Mouse (Mus musculus) E14TG2a.4 (cell line): ENCODE measurements around the gene Mdm1.

Experiments used
- H3K27me3 ChIP-seq: 2 replicates; pipeline ENCODE4 v1.6.1; 2014; ENCODE audit warnings: low read length, control low read depth; ENCODE audit not compliant: insufficient read depth
- H3K36me3 ChIP-seq: 2 replicates; pipeline ENCODE4 v1.6.1; 2014; ENCODE audit warnings: low read length, control low read depth; ENCODE audit not compliant: insufficient read depth
- H3K4me1 ChIP-seq: replicated peaks from 2 replicates; pipeline ENCODE4 v1.6.1; 2014; ENCODE audit warnings: low read depth, low read length, control low read depth
- H3K4me3 ChIP-seq: replicated peaks from 2 replicates; pipeline ENCODE4 v1.5.1; 2014; ENCODE audit warnings: mild to moderate bottlenecking, low read length
- H3K9me3 ChIP-seq: 2 replicates; pipeline ENCODE4 v1.6.1; 2014; ENCODE audit warnings: low read length, control low read depth
- CTCF ChIP-seq: conservative IDR thresholded peaks from 2 replicates; pipeline ENCODE4 v1.5.1; 2014; ENCODE audit warnings: low read length
- NANOG ChIP-seq: IDR thresholded peaks from 2 replicates; pipeline ENCODE4 v1.6.1; 2014; ENCODE audit warnings: borderline replicate concordance, low read length, mixed read lengths
- POU5F1 ChIP-seq: IDR thresholded peaks from 2 replicates; pipeline ENCODE4 v1.6.1; 2014; ENCODE audit warnings: low read length, borderline replicate concordance

Gene Mdm1

GRCm38 (mm10) chr10:118129001-118129682 lies 12.5 kb upstream of the Mdm1 start:
- peaks cover 51% of the 10 kb centered on the region for H3K4me1 ChIP-seq
- H3K4me3 ChIP-seq, result peak overlapping the region; percentile 65
- TF ChIP-seq NANOG, result no peak
- H3K36me3 ChIP-seq, result no peaks in the 10 kb centered on the region
- H3K9me3 ChIP-seq, result no peaks in the 10 kb centered on the region
- peaks cover 31% of the 10 kb centered on the region for H3K27me3 ChIP-seq

GRCm38 (mm10) chr10:118130016-118130415 lies 11.6 kb upstream of the Mdm1 start:
- TF ChIP-seq NANOG, result no peak
- Histone ChIP-seq H3K4me1 (peaks cover 45% of the 10 kb centered on the region), H3K9me3 (no peaks in the 10 kb centered on the region), H3K4me3 (no peak overlapping the region), H3K36me3 (no peaks in the 10 kb centered on the region), H3K27me3 (peaks cover 33% of the 10 kb centered on the region)

GRCm38 (mm10) chr10:118132993-118133392 lies 8.6 kb upstream of the Mdm1 start:
- H3K9me3 ChIP-seq, result no peaks in the 10 kb centered on the region
- no peak overlapping the region for H3K4me3 ChIP-seq
- no peak for TF ChIP-seq POU5F1
- no peak for TF ChIP-seq NANOG
- TF ChIP-seq CTCF, result no peak
- H3K27me3 ChIP-seq, result peaks cover 29% of the 10 kb centered on the region
- H3K4me1 ChIP-seq, result peaks cover 33% of the 10 kb centered on the region
- no peaks in the 10 kb centered on the region for H3K36me3 ChIP-seq

- H3K4me1 ChIP-seq, result peaks cover 23% of the 10 kb centered on the region
- no peak for TF ChIP-seq POU5F1
Observed at GRCm38 (mm10) chr10:118138508-118138907, 3.1 kb upstream of the Mdm1 start.

GRCm38 (mm10) chr10:118139837-118140570 lies 1.6 kb upstream of the Mdm1 start:
- no peak overlapping the region for H3K4me3 ChIP-seq
- TF ChIP-seq NANOG, result no peak
- TF ChIP-seq POU5F1, result no peak
- no peak for TF ChIP-seq CTCF
- peaks cover 26% of the 10 kb centered on the region for H3K27me3 ChIP-seq
- H3K9me3 ChIP-seq, result no peaks in the 10 kb centered on the region
- H3K4me1 ChIP-seq, result peaks cover 23% of the 10 kb centered on the region
- H3K36me3 ChIP-seq, result peaks cover 13% of the 10 kb centered on the region

More at GRCm38 (mm10) chr10:118138508-118138907, 3.1 kb upstream of the Mdm1 start:
- H3K9me3 ChIP-seq, result no peaks in the 10 kb centered on the region
- H3K4me3 ChIP-seq, result no peak overlapping the region
- peaks cover 27% of the 10 kb centered on the region for H3K27me3 ChIP-seq
- peaks cover 4% of the 10 kb centered on the region; the same call in 1 of the 2 replicates for H3K36me3 ChIP-seq

GRCm38 (mm10) chr10:118141884-118142801 lies 532 bp downstream of the Mdm1 start:
- Histone ChIP-seq H3K4me1 (peaks cover 26% of the 10 kb centered on the region), H3K27me3 (peaks cover 21% of the 10 kb centered on the region; the same call in 1 of the 2 replicates), H3K9me3 (no peaks in the 10 kb centered on the region), H3K36me3 (peaks cover 28% of the 10 kb centered on the region), H3K4me3 (peak overlapping the region; percentile 87)
- TF ChIP-seq CTCF (no peak), NANOG (no peak), POU5F1 (no peak)

- H3K4me3 ChIP-seq, result no peak overlapping the region
- TF ChIP-seq CTCF (no peak), POU5F1 (no peak), NANOG (no peak)
- H3K4me1 ChIP-seq, result peaks cover 20% of the 10 kb centered on the region
- H3K27me3 ChIP-seq, result no peaks in the 10 kb centered on the region
- H3K9me3 ChIP-seq, result no peaks in the 10 kb centered on the region
- peaks cover 52% of the 10 kb centered on the region for H3K36me3 ChIP-seq
Observed at GRCm38 (mm10) chr10:118149381-118149780, 7.8 kb downstream of the Mdm1 start.

DNA sequence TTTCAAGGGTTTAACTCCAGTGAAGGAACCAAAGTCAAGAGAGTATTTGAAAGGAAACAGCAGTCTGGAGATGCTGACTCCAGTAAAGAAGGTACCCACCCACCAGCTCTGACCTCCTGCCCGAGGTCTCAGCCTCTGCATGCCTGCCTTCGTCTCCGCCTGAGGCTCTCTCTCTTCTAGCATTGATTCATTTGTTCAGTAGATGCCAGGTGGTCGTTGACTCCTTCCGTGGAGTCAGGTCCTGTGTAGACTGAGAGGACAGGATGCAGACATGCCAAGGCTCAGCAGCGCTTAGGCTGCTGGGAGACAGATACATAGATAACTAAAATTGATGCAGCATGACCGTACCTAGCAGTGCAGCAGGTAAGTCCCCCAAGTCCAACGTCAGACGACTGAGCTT lies 9.3 kb downstream of the Mdm1 start:
- Histone ChIP-seq H3K9me3 (no peaks in the 10 kb centered on the region), H3K4me3 (no peak overlapping the region), H3K36me3 (peaks cover 46% of the 10 kb centered on the region), H3K4me1 (peaks cover 12% of the 10 kb centered on the region), H3K27me3 (no peaks in the 10 kb centered on the region)
- no peak for TF ChIP-seq POU5F1
- no peak for TF ChIP-seq CTCF
- TF ChIP-seq NANOG, result no peak
